14 mouse cellular contexts compared by ENCODE assay signal in genomic region chr14:21287726-21288442, GRCm38 (mm10).
DNase-seq lines count a peak whose midpoint lies in the region; ATAC-seq lines count a peak whose summit lies in the region.
"Had no signal": no experiment of that assay in that cellular context is flagged by ENCODE, and none has a peak within 500 bp of the region (broad histone marks: within the 10 kb centered on the region; RNA-seq: fewer than 3 reads in every experiment).

No protein-coding gene starts in this region.

- H3K27ac ChIP-seq in hindbrain, embryonic 11.5 days (ENCODE audit: low read depth, low read length), result no peak overlapping the region
- H3K27ac ChIP-seq in hindbrain, embryonic 14.5 days, result no peak overlapping the region
- H3K27ac ChIP-seq in embryonic facial prominence, embryonic 13.5 days, result peak overlapping the region; percentile 81
- H3K27ac ChIP-seq in limb, embryonic 15.5 days, result peak overlapping the region; percentile 77
- H3K27ac ChIP-seq in heart, embryonic 11.5 days (ENCODE audit: low read depth, low read length), result no peak overlapping the region
- H3K27ac ChIP-seq: macrophage; stomach, embryonic 15.5 days had no signal

- no peaks in the 10 kb centered on the region for H3K4me1 ChIP-seq in hindbrain, embryonic 11.5 days (replicated peaks; ENCODE audit: control insufficient read depth, insufficient read depth, low read length)
- 0 out of 2 replicates have a peak, but pooled peaks cover 4% of the 10 kb centered on the region for H3K4me1 ChIP-seq in hindbrain, embryonic 14.5 days (replicated peaks; ENCODE audit: control insufficient read depth, insufficient read depth, low read length)
- H3K4me1 ChIP-seq in embryonic facial prominence, embryonic 13.5 days, result peaks cover 28% of the 10 kb centered on the region
- peaks cover 23% of the 10 kb centered on the region for H3K4me1 ChIP-seq in limb, embryonic 15.5 days
- H3K4me1 ChIP-seq in heart, embryonic 11.5 days (ENCODE audit: control insufficient read depth, insufficient read depth, low read length), result 0 out of 2 replicates have a peak, but pooled peaks cover 2% of the 10 kb centered on the region
- H3K4me1 ChIP-seq: stomach, embryonic 15.5 days had no signal

- DNase-seq in hindbrain, embryonic 11.5 days (ENCODE audit: low spot score), result peak; percentile 28
- no peak for DNase-seq in hindbrain, embryonic 14.5 days (ENCODE audit: low spot score)
- DNase-seq in frontal cortex, postnatal 25 days (ENCODE audit: low spot score in 2 of 2), result no peak
- no peak for DNase-seq in right cerebral cortex, postnatal 14 days
- DNase-seq: heart, postnatal 14 days; kidney, postnatal 10 days; lung, adult 18-20 months; midbrain, embryonic 14.5 days had no signal

- H3K27me3 ChIP-seq in hindbrain, embryonic 11.5 days (ENCODE audit: control insufficient read depth, insufficient read depth, low read length), result no peaks in the 10 kb centered on the region
- no peaks in the 10 kb centered on the region for H3K27me3 ChIP-seq in hindbrain, embryonic 14.5 days (ENCODE audit: control insufficient read depth, insufficient read depth, low read length)
- H3K27me3 ChIP-seq in embryonic facial prominence, embryonic 13.5 days, result no peaks in the 10 kb centered on the region
- no peaks in the 10 kb centered on the region for H3K27me3 ChIP-seq in limb, embryonic 15.5 days
- H3K27me3 ChIP-seq in heart, embryonic 11.5 days (ENCODE audit: control insufficient read depth, insufficient read depth, low read length), result no peaks in the 10 kb centered on the region
- H3K27me3 ChIP-seq: stomach, embryonic 15.5 days had no signal

- no peak for ATAC-seq in hindbrain, embryonic 11.5 days (ENCODE audit: low FRiP score)
- ATAC-seq in hindbrain, embryonic 14.5 days (ENCODE audit: low FRiP score), result no peak
- peak; percentile 83 for ATAC-seq in embryonic facial prominence, embryonic 13.5 days (ENCODE audit: insufficient number of reproducible peaks, insufficient read depth, low FRiP score, low TSS enrichment, low read depth)
- ATAC-seq in limb, embryonic 15.5 days (ENCODE audit: insufficient number of reproducible peaks, low FRiP score, low TSS enrichment, low read depth), result peak; percentile 84; the same call in 1 of the 2 replicates
- ATAC-seq in heart, embryonic 11.5 days (replicated peaks; ENCODE audit: insufficient number of reproducible peaks, low FRiP score, low TSS enrichment), result no peak
- ATAC-seq: inflammation-experienced regulatory T-cells, adult 6 months had no signal

- 71% methylated on average over 9 of the region's 9 CpGs for WGBS in hindbrain, embryonic 11.5 days
- 68% methylated on average over 9 of the region's 9 CpGs for WGBS in hindbrain, embryonic 14.5 days
- WGBS in embryonic facial prominence, embryonic 13.5 days, result 23% methylated on average over 9 of the region's 9 CpGs
- WGBS in limb, embryonic 15.5 days, result 14% methylated on average over 9 of the region's 9 CpGs
- 79% methylated on average over 9 of the region's 9 CpGs for WGBS in heart, embryonic 11.5 days (ENCODE audit: insufficient replicate concordance)

- no peak overlapping the region for H3K4me3 ChIP-seq in hindbrain, embryonic 11.5 days (ENCODE audit: low read depth, low read length)
- no peak overlapping the region for H3K4me3 ChIP-seq in hindbrain, embryonic 14.5 days (replicated peaks; ENCODE audit: low read length)
- no peak overlapping the region for H3K4me3 ChIP-seq in embryonic facial prominence, embryonic 13.5 days
- H3K4me3 ChIP-seq in limb, embryonic 15.5 days, result no peak overlapping the region
- no peak overlapping the region for H3K4me3 ChIP-seq in heart, embryonic 11.5 days (ENCODE audit: low read depth, low read length)
- H3K4me3 ChIP-seq: stomach, embryonic 15.5 days had no signal

- H3K36me3 ChIP-seq in hindbrain, embryonic 11.5 days (ENCODE audit: control insufficient read depth, insufficient read depth, low read length), result no peaks in the 10 kb centered on the region
- H3K36me3 ChIP-seq in hindbrain, embryonic 14.5 days (replicated peaks; ENCODE audit: control insufficient read depth, insufficient read depth), result no peaks in the 10 kb centered on the region
- no peaks in the 10 kb centered on the region for H3K36me3 ChIP-seq in embryonic facial prominence, embryonic 13.5 days
- no peaks in the 10 kb centered on the region for H3K36me3 ChIP-seq in limb, embryonic 15.5 days
- H3K36me3 ChIP-seq in heart, embryonic 11.5 days (ENCODE audit: control insufficient read depth, insufficient read depth, low read length), result no peaks in the 10 kb centered on the region
- H3K36me3 ChIP-seq: stomach, embryonic 15.5 days had no signal

- H3K9me3 ChIP-seq in hindbrain, embryonic 11.5 days (ENCODE audit: control insufficient read depth, low read length), result no peaks in the 10 kb centered on the region
- H3K9me3 ChIP-seq in hindbrain, embryonic 14.5 days (ENCODE audit: control insufficient read depth, low read length), result no peaks in the 10 kb centered on the region
- no peaks in the 10 kb centered on the region for H3K9me3 ChIP-seq in embryonic facial prominence, embryonic 13.5 days
- H3K9me3 ChIP-seq in limb, embryonic 15.5 days, result no peaks in the 10 kb centered on the region
- H3K9me3 ChIP-seq in heart, embryonic 11.5 days (replicated peaks; ENCODE audit: control insufficient read depth, low read length), result no peaks in the 10 kb centered on the region
- H3K9me3 ChIP-seq: stomach, embryonic 15.5 days had no signal

- no peak overlapping the region for H3K4me2 ChIP-seq in hindbrain, embryonic 11.5 days (replicated peaks; ENCODE audit: low read depth, low read length)
- no peak overlapping the region for H3K4me2 ChIP-seq in hindbrain, embryonic 14.5 days (replicated peaks)
- peak overlapping the region; percentile 21 for H3K4me2 ChIP-seq in embryonic facial prominence, embryonic 13.5 days
- H3K4me2 ChIP-seq in limb, embryonic 15.5 days, result peak overlapping the region; percentile 17; the same call in 1 of the 2 replicates
- H3K4me2 ChIP-seq in heart, embryonic 11.5 days, result no peak overlapping the region
- H3K4me2 ChIP-seq: stomach, embryonic 15.5 days had no signal

- H3K9ac ChIP-seq in hindbrain, embryonic 11.5 days (ENCODE audit: low read depth, low read length), result no peak overlapping the region
- H3K9ac ChIP-seq in hindbrain, embryonic 14.5 days, result no peak overlapping the region
- no peak overlapping the region for H3K9ac ChIP-seq in embryonic facial prominence, embryonic 13.5 days
- no peak overlapping the region for H3K9ac ChIP-seq in limb, embryonic 15.5 days
- no peak overlapping the region for H3K9ac ChIP-seq in heart, embryonic 11.5 days (ENCODE audit: low read depth, low read length)
- H3K9ac ChIP-seq: stomach, embryonic 15.5 days had no signal

Comparison
In these comparisons a context has a peak if more than half of its experiments do, and no peak if none do; other contexts are left out.
1. ATAC-seq: peak in embryonic facial prominence, embryonic 13.5 days (single experiment) and limb, embryonic 15.5 days (single experiment); none in hindbrain, embryonic 11.5 days (single experiment), hindbrain, embryonic 14.5 days (single experiment) and heart, embryonic 11.5 days (single experiment).
2. H3K27ac ChIP-seq: peak in embryonic facial prominence, embryonic 13.5 days (single experiment) and limb, embryonic 15.5 days (single experiment); none in hindbrain, embryonic 11.5 days (single experiment), hindbrain, embryonic 14.5 days (single experiment) and heart, embryonic 11.5 days (single experiment).
3. H3K4me2 ChIP-seq: peak in embryonic facial prominence, embryonic 13.5 days (single experiment) and limb, embryonic 15.5 days (single experiment); none in hindbrain, embryonic 11.5 days (single experiment), hindbrain, embryonic 14.5 days (single experiment) and heart, embryonic 11.5 days (single experiment).